In genomic region chr16:18877386-18878090, GRCm38 (mm10) we compare ENCODE assay signal across 8 mouse cellular contexts. TPM values are rescaled to one million over a fixed set of nuclear protein-coding genes. Genes with fewer than 3 reads are reported as not detected.
DNase-seq lines count a peak whose midpoint lies in the region; ATAC-seq and TF ChIP-seq lines count a peak whose summit lies in the region.

No protein-coding gene starts in this region.

- under 1% methylated on average over 40 of the region's 43 CpGs for WGBS in embryonic facial prominence, embryonic 13.5 days
- under 1% methylated on average over 38 of the region's 43 CpGs for WGBS in midbrain, postnatal 0 days

- peak overlapping the region; percentile 82 for H3K4me3 ChIP-seq in embryonic facial prominence, embryonic 13.5 days
- peak overlapping the region; percentile 89 for H3K4me3 ChIP-seq in midbrain, postnatal 0 days (ENCODE audit: low read depth, low read length)

- peaks cover 12% of the 10 kb centered on the region; the same call in 1 of the 2 replicates for H3K4me1 ChIP-seq in embryonic facial prominence, embryonic 13.5 days
- H3K4me1 ChIP-seq in midbrain, postnatal 0 days (ENCODE audit: insufficient read depth, low read length): peaks cover 4% of the 10 kb centered on the region; the same call in 1 of the 2 replicates

- no peaks in the 10 kb centered on the region for H3K9me3 ChIP-seq in embryonic facial prominence, embryonic 13.5 days
- no peaks in the 10 kb centered on the region for H3K9me3 ChIP-seq in midbrain, postnatal 0 days (ENCODE audit: low read length)

- H3K27ac ChIP-seq in embryonic facial prominence, embryonic 13.5 days: peak overlapping the region; percentile 96
- H3K27ac ChIP-seq in midbrain, postnatal 0 days (ENCODE audit: low read depth, low read length): peak overlapping the region; percentile 88

- H3K27me3 ChIP-seq in embryonic facial prominence, embryonic 13.5 days: no peaks in the 10 kb centered on the region
- H3K27me3 ChIP-seq in midbrain, postnatal 0 days (ENCODE audit: insufficient read depth, low read length): no peaks in the 10 kb centered on the region
- no peaks in the 10 kb centered on the region for H3K27me3 ChIP-seq in splenic B cell, adult 2 months (ENCODE audit: control insufficient read depth, insufficient read depth, low read length, poor library complexity, severe bottlenecking)

- ATAC-seq in embryonic facial prominence, embryonic 13.5 days (ENCODE audit: insufficient number of reproducible peaks, insufficient read depth, low FRiP score, low TSS enrichment, low read depth): peak; percentile 23; the same call in 1 of the 2 replicates
- peak; percentile 44 for ATAC-seq in midbrain, postnatal 0 days (ENCODE audit: low FRiP score)

- peaks cover 33% of the 10 kb centered on the region for H3K36me3 ChIP-seq in embryonic facial prominence, embryonic 13.5 days
- peaks cover 13% of the 10 kb centered on the region for H3K36me3 ChIP-seq in midbrain, postnatal 0 days (ENCODE audit: insufficient read depth, low read length)
- peaks cover 10% of the 10 kb centered on the region; the same call in 1 of the 2 replicates for H3K36me3 ChIP-seq in splenic B cell, adult 2 months (ENCODE audit: control insufficient read depth, insufficient read depth, low read length, poor library complexity, severe bottlenecking)

- DNase-seq in 416B (ENCODE audit: low read depth) (peak; percentile 88), liver (peak; percentile 64)
- peak; percentile 50 for DNase-seq in adrenal gland, adult 8-10 months
- DNase-seq in heart, adult 9 months (ENCODE audit: low spot score in 2 of 2): peak; percentile 27 to 31
- DNase-seq in kidney, adult 9 months: peak; percentile 64
- DNase-seq in midbrain, postnatal 0 days (ENCODE audit: low spot score): peak; percentile 85
- peak; percentile 73 for DNase-seq in splenic B cell, adult 2 months (ENCODE audit: low read depth, low spot score)

- peak overlapping the region; percentile 80 for H3K4me2 ChIP-seq in embryonic facial prominence, embryonic 13.5 days
- H3K4me2 ChIP-seq in midbrain, postnatal 0 days (ENCODE audit: low read depth, low read length, poor library complexity, severe bottlenecking): peak overlapping the region; percentile 75

- TF ChIP-seq CTCF in midbrain, postnatal 0 days (IDR thresholded peaks at IDR 0.05): peak; percentile 70

- H3K9ac ChIP-seq in embryonic facial prominence, embryonic 13.5 days: peak overlapping the region; percentile 92
- peak overlapping the region; percentile 81 for H3K9ac ChIP-seq in midbrain, postnatal 0 days (replicated peaks; ENCODE audit: low read length, poor library complexity, severe bottlenecking)

RNA-seq across cellular contexts. Expression of gene Hira, which starts 0.7 kb away (rescaled TPM):
- total RNA-seq in adrenal gland, adult 8-10 months (2022): 10 to 100 TPM; 31.8 to 59.1 (median 39.6) TPM
- polyA plus RNA-seq in embryonic facial prominence, embryonic 13.5 days (2015; fragmentation: Nextera tagmentation; extraction: Ambion mirVana): 15.8 and 17.0 TPM in 2 replicates
- total RNA-seq in midbrain, postnatal 0 days (2014; rRNA removed): 65.0 and 73.1 TPM in 2 replicates
- polyA plus RNA-seq in midbrain, postnatal 0 days (2015; fragmentation: Nextera tagmentation; extraction: Ambion mirVana): 15.0 and 19.2 TPM in 2 replicates

RNA-seq across cellular contexts. Expression of gene Mrpl40, which starts 0.9 kb away (rescaled TPM):
- total RNA-seq in adrenal gland, adult 8-10 months (2022): 10 to 100 TPM; 42.0 to 53.2 (median 48.0) TPM
- 90.5 and 110 TPM in 2 replicates for polyA plus RNA-seq in embryonic facial prominence, embryonic 13.5 days (2015; fragmentation: Nextera tagmentation; extraction: Ambion mirVana)
- total RNA-seq in midbrain, postnatal 0 days (2014; rRNA removed): 27.6 and 27.9 TPM in 2 replicates
- 78.4 and 82.6 TPM in 2 replicates for polyA plus RNA-seq in midbrain, postnatal 0 days (2015; fragmentation: Nextera tagmentation; extraction: Ambion mirVana)

RNA-seq across cellular contexts. Expression of gene Gm28539, which starts 41.2 kb away (rescaled TPM):
- 1 to 10 TPM; 1.7 to 7.3 (median 5.7) TPM for total RNA-seq in adrenal gland, adult 8-10 months (2022)
- not detected in 2 replicates for polyA plus RNA-seq in embryonic facial prominence, embryonic 13.5 days (2015; fragmentation: Nextera tagmentation; extraction: Ambion mirVana)
- total RNA-seq in midbrain, postnatal 0 days (2014; rRNA removed): not detected in 2 replicates
- 0.17 and 0.27 TPM in 2 replicates for polyA plus RNA-seq in midbrain, postnatal 0 days (2015; fragmentation: Nextera tagmentation; extraction: Ambion mirVana)

RNA-seq across cellular contexts. Expression of gene 2510002D24Rik, which starts 41.2 kb away (rescaled TPM):
- 10 to 100 TPM; 18.5 to 23.9 (median 20.9) TPM for total RNA-seq in adrenal gland, adult 8-10 months (2022)
- polyA plus RNA-seq in embryonic facial prominence, embryonic 13.5 days (2015; fragmentation: Nextera tagmentation; extraction: Ambion mirVana): 44.1 and 49.3 TPM in 2 replicates
- total RNA-seq in midbrain, postnatal 0 days (2014; rRNA removed): 23.1 and 32.8 TPM in 2 replicates
- polyA plus RNA-seq in midbrain, postnatal 0 days (2015; fragmentation: Nextera tagmentation; extraction: Ambion mirVana): 47.2 and 55.4 TPM in 2 replicates

Comparison
In these comparisons a context has a peak if more than half of its experiments do, and no peak if none do; other contexts are left out.
1. Peak in every context shown above with its lines: DNase-seq, ATAC-seq, H3K4me3 ChIP-seq and H3K27ac ChIP-seq.
2. DNase-seq: peak in every context shown above with its lines; median percentile 88 in 416B; 85 in midbrain, postnatal 0 days; 73 in splenic B cell, adult 2 months; 64 in kidney, adult 9 months; 64 in liver; 50 in adrenal gland, adult 8-10 months; 29 in heart, adult 9 months.